Mouse (Mus musculus) intestine, embryonic 16.5 days (tissue): Measurements from ENCODE around the gene Ppil3. TPM values are rescaled to one million over a fixed set of nuclear protein-coding genes. Genes with fewer than 3 reads are reported as not detected.

Experiments used
- ATAC-seq: fragments of 200-750 bp; cut with Nextera tagmentation; 2 replicates; pipeline ENCODE4 v1.8.0; 2017; ENCODE audit warnings: moderate TSS enrichment, moderate library complexity
- H3K27ac ChIP-seq: fragments of 300-500 bp; sonication (generic); 2 replicates; pipeline ENCODE4 v1.5.1; 2014; ENCODE audit warnings: mild to moderate bottlenecking, low read length
- H3K27me3 ChIP-seq: fragments of 300-500 bp; sonication (generic); replicated peaks from 2 replicates; pipeline ENCODE4 v1.6.1; 2014; ENCODE audit warnings: low read length, control low read depth, mixed read lengths; ENCODE audit not compliant: control insufficient read depth, insufficient read depth
- H3K36me3 ChIP-seq: fragments of 300-500 bp; sonication (generic); 2 replicates; pipeline ENCODE4 v1.6.1; 2014; ENCODE audit warnings: low read length, control low read depth; ENCODE audit not compliant: control insufficient read depth, insufficient read depth
- H3K4me1 ChIP-seq: fragments of 300-500 bp; sonication (generic); 2 replicates; pipeline ENCODE4 v1.6.1; 2014; ENCODE audit warnings: low read length, control low read depth, mixed read lengths; ENCODE audit not compliant: control insufficient read depth, insufficient read depth
- H3K4me2 ChIP-seq: fragments of 300-500 bp; sonication (generic); 2 replicates; pipeline ENCODE4 v1.6.1; 2014; ENCODE audit warnings: low read depth, low read length, control low read depth
- H3K4me3 ChIP-seq: fragments of 300-500 bp; sonication (generic); 2 replicates; pipeline ENCODE4 v1.5.1; 2014; ENCODE audit warnings: mild to moderate bottlenecking, low read length
- H3K9ac ChIP-seq: fragments of 300-500 bp; sonication (generic); 2 replicates; pipeline ENCODE4 v1.6.1; 2014; ENCODE audit warnings: low read depth, low read length
- H3K9me3 ChIP-seq: fragments of 300-500 bp; sonication (generic); 2 replicates; pipeline ENCODE4 v1.6.1; 2016; ENCODE audit warnings: low read length, control low read depth; ENCODE audit not compliant: control insufficient read depth
- WGBS: fragments of 180-500 bp; shearing (Covaris S2); extraction: QIAGEN DNeasy Blood & Tissue Kit; methylation state at CpG from one replicate; pipeline ENCODE4 v1.1.7; 2014; 5-methylcytosine and 5-hydroxymethylcytosine counted together
- polyA plus RNA-seq: library from polyadenylated mRNA; unstranded; fragments of >200 nt; fragmentation: Nextera tagmentation; extraction: Ambion mirVana; gene quantifications from 2 replicates; pipeline ENCODE4 v1.2.1, GENCODE M21; 2015

The Ppil3 gene
- polyA plus RNA-seq, 1 experiment from 2014 or later: 53.6 TPM

- 86% methylated on average over 2 of the region's 2 CpGs for WGBS
- no peak overlapping the region for H3K9ac ChIP-seq
- H3K27ac ChIP-seq: no peak overlapping the region
- no peak for ATAC-seq
- H3K27me3 ChIP-seq: no peaks in the 10 kb centered on the region
- no peak overlapping the region for H3K4me2 ChIP-seq
- peaks cover 2% of the 10 kb centered on the region; the same call in 1 of the 2 replicates for H3K4me1 ChIP-seq
- no peaks in the 10 kb centered on the region for H3K9me3 ChIP-seq
- H3K4me3 ChIP-seq: no peak overlapping the region
- peaks cover 35% of the 10 kb centered on the region for H3K36me3 ChIP-seq
These were observed 29.2 kb downstream of the Ppil3 start for GRCm38 (mm10) chr1:58416048-58416447.

DNA sequence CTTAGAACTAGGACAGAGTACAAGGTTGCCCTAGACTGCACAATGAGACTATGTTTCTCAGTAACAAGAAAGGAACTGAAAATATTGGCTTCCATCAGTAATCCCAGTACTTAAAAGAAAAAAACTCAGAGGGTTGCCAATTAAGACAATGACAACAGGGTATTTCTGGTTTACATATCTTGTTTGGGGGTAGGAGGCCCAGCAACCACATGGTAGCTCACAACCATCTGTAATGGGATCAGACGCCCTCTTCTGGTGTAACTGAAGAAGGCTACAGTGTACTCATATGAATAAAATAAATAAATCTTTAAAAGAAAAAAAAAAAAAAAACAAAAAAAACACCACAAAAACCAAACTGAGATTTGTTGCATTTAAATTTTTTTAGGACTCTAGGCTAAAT, 29.8 kb downstream of the Ppil3 start:
- no peak overlapping the region for H3K27ac ChIP-seq
- no peak overlapping the region for H3K9ac ChIP-seq
- 23% methylated on average over 1 of the region's 1 CpGs for WGBS
- no peak overlapping the region for H3K4me2 ChIP-seq
- no peaks in the 10 kb centered on the region for H3K27me3 ChIP-seq
- peaks cover 41% of the 10 kb centered on the region for H3K36me3 ChIP-seq
- no peaks in the 10 kb centered on the region for H3K9me3 ChIP-seq
- ATAC-seq: no peak
- H3K4me1 ChIP-seq: no peaks in the 10 kb centered on the region
- H3K4me3 ChIP-seq: no peak overlapping the region

DNA sequence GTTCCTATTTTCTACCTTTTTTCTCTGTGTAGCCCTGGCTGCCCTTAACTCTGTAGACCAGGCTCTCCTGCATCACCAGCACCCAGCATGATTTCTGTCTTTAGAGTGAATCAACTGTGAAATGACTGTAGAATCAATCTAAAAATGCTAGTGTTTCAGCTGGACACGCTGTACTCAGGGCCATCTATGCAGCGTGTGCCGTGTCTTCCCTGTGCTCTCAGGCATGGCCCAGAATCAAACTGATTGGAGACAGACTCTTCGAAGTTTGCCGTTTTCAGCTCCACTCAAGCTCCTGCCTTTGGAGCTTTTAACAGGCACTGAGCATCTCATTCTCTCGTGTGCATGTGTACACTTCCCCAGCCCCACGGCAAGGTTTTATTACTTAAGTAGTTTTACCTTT, 34.5 kb downstream of the Ppil3 start:
- no peaks in the 10 kb centered on the region for H3K9me3 ChIP-seq
- H3K27me3 ChIP-seq: no peaks in the 10 kb centered on the region
- H3K4me3 ChIP-seq: no peak overlapping the region
- ATAC-seq: no peak
- no peaks in the 10 kb centered on the region for H3K4me1 ChIP-seq
- H3K4me2 ChIP-seq: no peak overlapping the region
- H3K9ac ChIP-seq: no peak overlapping the region
- 84% methylated on average over 7 of the region's 7 CpGs for WGBS
- no peak overlapping the region for H3K27ac ChIP-seq
- peaks cover 31% of the 10 kb centered on the region; the same call in 1 of the 2 replicates for H3K36me3 ChIP-seq

DNA sequence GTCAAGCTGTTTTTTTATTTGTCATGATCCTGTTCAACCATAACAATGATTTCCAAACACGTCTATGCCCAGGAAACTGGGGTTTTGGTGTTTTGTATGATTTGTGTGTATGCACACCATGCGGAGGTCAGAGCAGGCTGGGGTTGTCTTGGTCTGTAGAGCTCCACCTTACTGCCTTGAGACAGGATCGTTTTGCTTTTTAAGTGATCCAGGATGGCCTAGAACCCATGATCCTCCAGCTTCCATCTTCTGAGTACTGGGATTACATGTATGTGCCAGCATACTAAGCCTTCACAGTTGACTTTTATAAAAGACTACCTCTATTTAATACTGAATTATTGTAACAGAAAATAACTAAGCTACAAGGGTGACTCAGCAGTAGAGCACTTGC, 35.1 kb downstream of the Ppil3 start:
- no peak for ATAC-seq
- WGBS: 82% methylated on average over 3 of the region's 3 CpGs
- H3K4me1 ChIP-seq: no peaks in the 10 kb centered on the region
- H3K27ac ChIP-seq: no peak overlapping the region
- peaks cover 28% of the 10 kb centered on the region; the same call in 1 of the 2 replicates for H3K36me3 ChIP-seq
- no peaks in the 10 kb centered on the region for H3K9me3 ChIP-seq
- H3K27me3 ChIP-seq: no peaks in the 10 kb centered on the region
- H3K4me2 ChIP-seq: no peak overlapping the region
- no peak overlapping the region for H3K9ac ChIP-seq
- H3K4me3 ChIP-seq: no peak overlapping the region

- Histone ChIP-seq H3K9me3 (no peaks in the 10 kb centered on the region), H3K4me1 (no peaks in the 10 kb centered on the region), H3K36me3 (peaks cover 26% of the 10 kb centered on the region; the same call in 1 of the 2 replicates), H3K9ac (no peak overlapping the region), H3K27ac (no peak overlapping the region), H3K27me3 (no peaks in the 10 kb centered on the region), H3K4me3 (no peak overlapping the region), H3K4me2 (no peak overlapping the region)
- ATAC-seq: no peak
- WGBS: 81% methylated on average over 5 of the region's 5 CpGs
These were observed 35.6 kb downstream of the Ppil3 start for GRCm38 (mm10) chr1:58409553-58410197.

DNA sequence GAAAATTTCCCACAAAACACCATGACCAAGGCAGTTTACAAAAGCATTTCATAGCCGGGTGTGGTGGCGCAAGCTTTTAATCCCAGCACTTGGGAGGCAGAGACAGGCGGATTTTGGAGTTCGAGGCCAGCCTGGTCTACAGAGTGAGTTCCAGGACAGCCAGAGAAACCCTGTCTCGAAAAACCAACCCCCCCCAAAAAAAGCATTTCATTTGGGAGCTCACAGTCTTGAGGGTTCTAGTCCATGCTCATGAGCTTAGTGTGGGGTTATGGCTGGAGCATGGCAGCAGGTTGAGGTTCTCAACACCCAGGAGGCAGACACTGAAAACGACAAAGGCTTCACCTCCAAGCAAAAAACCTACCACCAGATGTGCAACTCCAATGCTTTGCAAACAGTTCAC, 37.1 kb downstream of the Ppil3 start:
- H3K9ac ChIP-seq: no peak overlapping the region
- H3K4me2 ChIP-seq: no peak overlapping the region
- H3K4me3 ChIP-seq: no peak overlapping the region
- ATAC-seq: no peak
- no peak overlapping the region for H3K27ac ChIP-seq
- no peaks in the 10 kb centered on the region for H3K9me3 ChIP-seq
- H3K27me3 ChIP-seq: no peaks in the 10 kb centered on the region
- 81% methylated on average over 6 of the region's 6 CpGs for WGBS
- H3K36me3 ChIP-seq: peaks cover 19% of the 10 kb centered on the region; the same call in 1 of the 2 replicates
- H3K4me1 ChIP-seq: no peaks in the 10 kb centered on the region

GRCm38 (mm10) chr1:58407321-58407720, 38.0 kb downstream of the Ppil3 start:
- H3K9me3 ChIP-seq: no peaks in the 10 kb centered on the region
- no peak for ATAC-seq
- peaks cover 19% of the 10 kb centered on the region for H3K36me3 ChIP-seq
- no peak overlapping the region for H3K27ac ChIP-seq
- H3K4me1 ChIP-seq: no peaks in the 10 kb centered on the region
- no peaks in the 10 kb centered on the region for H3K27me3 ChIP-seq
- H3K4me2 ChIP-seq: no peak overlapping the region
- WGBS: 96% methylated on average over 7 of the region's 7 CpGs
- H3K4me3 ChIP-seq: no peak overlapping the region
- H3K9ac ChIP-seq: no peak overlapping the region

GRCm38 (mm10) chr1:58403745-58404144, 41.5 kb downstream of the Ppil3 start:
- Histone ChIP-seq H3K4me1 (no peaks in the 10 kb centered on the region), H3K27me3 (no peaks in the 10 kb centered on the region), H3K4me3 (no peak overlapping the region), H3K27ac (no peak overlapping the region), H3K9me3 (no peaks in the 10 kb centered on the region), H3K9ac (no peak overlapping the region), H3K36me3 (peaks cover 14% of the 10 kb centered on the region), H3K4me2 (no peak overlapping the region)
- WGBS: 94% methylated on average over 5 of the region's 5 CpGs
- ATAC-seq: no peak

- Histone ChIP-seq H3K36me3 (peaks cover 14% of the 10 kb centered on the region; the same call in 1 of the 2 replicates), H3K27ac (no peak overlapping the region), H3K4me1 (no peaks in the 10 kb centered on the region), H3K27me3 (no peaks in the 10 kb centered on the region), H3K4me2 (no peak overlapping the region), H3K9me3 (no peaks in the 10 kb centered on the region), H3K4me3 (no peak overlapping the region), H3K9ac (no peak overlapping the region)
- WGBS: 91% methylated on average over 6 of the region's 6 CpGs
- no peak for ATAC-seq
These were observed 43.9 kb downstream of the Ppil3 start for GRCm38 (mm10) chr1:58401396-58401795.

DNA sequence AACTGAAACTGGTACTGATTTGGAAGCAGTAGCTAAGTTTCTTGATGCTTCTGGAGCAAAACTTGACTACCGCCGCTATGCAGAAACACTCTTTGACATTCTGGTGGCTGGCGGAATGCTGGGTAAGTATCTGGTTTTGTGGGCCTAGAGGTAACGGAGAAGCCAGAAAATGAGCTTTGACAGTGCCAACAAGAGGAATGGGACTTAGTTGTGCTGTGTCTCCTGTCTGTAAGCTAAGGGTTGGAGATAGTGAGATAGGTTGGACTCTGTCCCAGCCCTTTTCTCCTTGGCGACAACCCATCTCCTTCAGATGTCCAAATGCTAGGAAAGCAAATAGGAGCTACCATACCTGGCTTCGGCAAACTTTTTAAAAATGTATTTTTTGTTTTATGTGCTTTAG, 47.6 kb downstream of the Ppil3 start:
- H3K4me1 ChIP-seq: no peaks in the 10 kb centered on the region
- no peak overlapping the region for H3K4me3 ChIP-seq
- H3K4me2 ChIP-seq: no peak overlapping the region
- H3K36me3 ChIP-seq: peaks cover 16% of the 10 kb centered on the region; the same call in 1 of the 2 replicates
- no peak overlapping the region for H3K9ac ChIP-seq
- H3K27me3 ChIP-seq: no peaks in the 10 kb centered on the region
- H3K9me3 ChIP-seq: no peaks in the 10 kb centered on the region
- H3K27ac ChIP-seq: no peak overlapping the region
- ATAC-seq: no peak
- 96% methylated on average over 6 of the region's 6 CpGs for WGBS
